Mouse (Mus musculus): ENCODE results near the gene Btf3l4. TPM values are rescaled to one million over a fixed set of nuclear protein-coding genes. Genes with fewer than 3 reads are reported as not detected.

The Btf3l4 gene
- polyA plus RNA-seq, 2 experiments: 22.1 to 47.6 TPM

DNA sequence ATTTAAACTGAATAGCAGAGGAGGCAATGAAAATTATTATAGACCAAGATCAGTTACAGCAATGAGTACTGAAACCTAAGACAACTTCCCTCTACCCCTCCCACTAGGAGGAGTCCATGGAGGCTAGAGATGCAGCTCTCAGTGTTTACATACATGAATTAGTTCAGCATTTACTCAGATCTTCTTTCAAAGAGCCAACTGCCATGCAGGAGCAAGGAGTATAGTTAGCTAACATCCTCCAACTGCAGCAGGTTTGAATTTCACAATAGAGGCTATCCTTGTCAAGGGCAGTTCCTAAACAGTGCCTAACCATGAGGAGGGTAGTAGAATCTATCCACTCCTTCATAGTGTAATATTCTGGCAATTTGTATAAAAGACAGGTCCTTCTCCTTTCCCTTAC lies 64.9 kb downstream of the Btf3l4 start:
- Histone ChIP-seq H3K4me2 (ENCODE audit: low read depth) (no peak overlapping the region), H3K9me3 (ENCODE audit: control insufficient read depth, low read length) (no peaks in the 10 kb centered on the region), H3K4me3 (ENCODE audit: insufficient read depth in 1 of 2, low read depth in 2 of 2, low read length in 2 of 2) (no peak overlapping the region), H3K27ac (no peak overlapping the region), H3K27me3 (ENCODE audit: control insufficient read depth, insufficient read depth, low read length) (no peaks in the 10 kb centered on the region), H3K36me3 (replicated peaks; ENCODE audit: control insufficient read depth, insufficient read depth, low read depth) (no peaks in the 10 kb centered on the region), H3K9ac (replicated peaks) (no peak overlapping the region), H3K4me1 (replicated peaks; ENCODE audit: control insufficient read depth in 2 of 2, insufficient read depth in 2 of 2, low read length in 1 of 2) (no peaks in the 10 kb centered on the region)
- no peak for TF ChIP-seq EP300 (IDR thresholded peaks at IDR 0.05; ENCODE audit: low read depth)
- ATAC-seq (ENCODE audit: insufficient read depth): no peak
- DNase-seq (ENCODE audit: low read depth in 3 of 3, low spot score in 3 of 3): no peak

Other genes with a start within 250 kb of the Btf3l4 start
- 7.6 and 10.1 TPM in 2 replicates for gene Cc2d1b, start 213.7 kb downstream of the Btf3l4 start, polyA plus RNA-seq (2012; rRNA removed)
- 7.2 and 8.8 TPM in 2 replicates for gene Cc2d1b, start 213.7 kb downstream of the Btf3l4 start, polyA plus RNA-seq (2014; fragmentation: Nextera tagmentation; extraction: Ambion mirVana)
- gene 3110021N24Rik, start 114.0 kb downstream of the Btf3l4 start, polyA plus RNA-seq (2012; rRNA removed): 0.01 TPM in 1 of 2 replicates, not detected in the other
- not detected in 2 replicates for gene 3110021N24Rik, start 114.0 kb downstream of the Btf3l4 start, polyA plus RNA-seq (2014; fragmentation: Nextera tagmentation; extraction: Ambion mirVana)
- gene Zfyve9, start 52.8 kb downstream of the Btf3l4 start, polyA plus RNA-seq (2012; rRNA removed): 0.43 and 0.56 TPM in 2 replicates
- 0.32 and 0.43 TPM in 2 replicates for gene Zfyve9, start 52.8 kb downstream of the Btf3l4 start, polyA plus RNA-seq (2014; fragmentation: Nextera tagmentation; extraction: Ambion mirVana)
- gene Txndc12, start 987 bp upstream of the Btf3l4 start, polyA plus RNA-seq (2012; rRNA removed): 7.8 and 12.4 TPM in 2 replicates
- gene Txndc12, start 987 bp upstream of the Btf3l4 start, polyA plus RNA-seq (2014; fragmentation: Nextera tagmentation; extraction: Ambion mirVana): 25.1 and 26.3 TPM in 2 replicates
- 25.4 and 29.9 TPM in 2 replicates for gene Kti12, start 14.2 kb upstream of the Btf3l4 start, polyA plus RNA-seq (2012; rRNA removed)
- gene Kti12, start 14.2 kb upstream of the Btf3l4 start, polyA plus RNA-seq (2014; fragmentation: Nextera tagmentation; extraction: Ambion mirVana): 38.0 and 41.0 TPM in 2 replicates
- gene A730015C16Rik, start 15.0 kb upstream of the Btf3l4 start, polyA plus RNA-seq (2012; rRNA removed): 0.10 TPM in 1 of 2 replicates, not detected in the other
- gene A730015C16Rik, start 15.0 kb upstream of the Btf3l4 start, polyA plus RNA-seq (2014; fragmentation: Nextera tagmentation; extraction: Ambion mirVana): 0.23 TPM in 1 of 2 replicates, not detected in the other
- gene Rab3b, start 45.4 kb upstream of the Btf3l4 start, polyA plus RNA-seq (2012; rRNA removed): 0.98 and 1.3 TPM in 2 replicates
- 1.2 and 2.2 TPM in 2 replicates for gene Rab3b, start 45.4 kb upstream of the Btf3l4 start, polyA plus RNA-seq (2014; fragmentation: Nextera tagmentation; extraction: Ambion mirVana)
- gene Nrd1, start 167.0 kb upstream of the Btf3l4 start, polyA plus RNA-seq (2012; rRNA removed): 31.8 and 40.4 TPM in 2 replicates
- 23.0 and 23.6 TPM in 2 replicates for gene Nrd1, start 167.0 kb upstream of the Btf3l4 start, polyA plus RNA-seq (2014; fragmentation: Nextera tagmentation; extraction: Ambion mirVana)

All from liver, embryonic 14.5 days (tissue).